Mouse (Mus musculus) heart, postnatal 14 days (tissue): ENCODE measurements around the gene Tpgs1. TPM values are rescaled to one million over a fixed set of nuclear protein-coding genes. Genes with fewer than 3 reads are reported as not detected.

ENCODE experiments used
- DNase-seq, 2 experiments: peaks; one replicate each; pipeline ENCODE4 v3.0.0; 2021 to 2022
- intact Hi-C: fragments of 180-260 bp; cut with DNase I; formaldehyde crosslinking; loops from one replicate; pipeline ENCODE4 v1.15.1; 2025
- total RNA-seq, 2 experiments: library from RNA; stranded (reverse); gene quantifications; 2 replicates each; pipeline ENCODE4 v1.2.3; 2021

Gene Tpgs1
- total RNA-seq, 2 experiments from 2014 or later: 21.7 to 23.0 TPM

GRCm38 (mm10) chr10:79707162-79707561 lies 38.0 kb downstream of the Tpgs1 start:
- DNase-seq: no peak
- intact Hi-C loops: loop anchor here (5.0 kb wide), 1 partner anchor 70 kb away; the partner anchor contains the start of gene Fstl3

- intact Hi-C loops: loop anchor here (5.0 kb wide), 1 partner anchor 70 kb away; the partner anchor contains the start of gene Fstl3
- DNase-seq: no peak
These were observed 38.6 kb downstream of the Tpgs1 start for GRCm38 (mm10) chr10:79707759-79708158.

- no peak for DNase-seq
- intact Hi-C loops: loop anchor here (5.0 kb wide), 1 partner anchor 69 kb away; the partner anchor contains the start of gene Fstl3
These were observed 39.5 kb downstream of the Tpgs1 start for GRCm38 (mm10) chr10:79708668-79709067.

GRCm38 (mm10) chr10:79709307-79709706 lies 40.1 kb downstream of the Tpgs1 start:
- intact Hi-C loops: loop anchor here (5.0 kb wide), 1 partner anchor 68 kb away; the partner anchor contains the start of gene Fstl3
- no peak for DNase-seq

GRCm38 (mm10) chr10:79712029-79712428 lies 42.9 kb downstream of the Tpgs1 start:
- intact Hi-C loops: no loop called here

GRCm38 (mm10) chr10:79712499-79713126 lies 43.4 kb downstream of the Tpgs1 start:
- peak; percentile 78 to 91 for DNase-seq
- intact Hi-C loops: no loop called here

More at GRCm38 (mm10) chr10:79712029-79712428, 42.9 kb downstream of the Tpgs1 start:
- no peak for DNase-seq

GRCm38 (mm10) chr10:79713163-79713562 lies 44.0 kb downstream of the Tpgs1 start:
- intact Hi-C loops: no loop called here
- no peak for DNase-seq

- no peak for DNase-seq
- intact Hi-C loops: no loop called here
These were observed 45.8 kb downstream of the Tpgs1 start for GRCm38 (mm10) chr10:79714996-79715395.

GRCm38 (mm10) chr10:79716254-79716987 lies 47.3 kb downstream of the Tpgs1 start, which contains the start of gene Hcn2:
TSS of gene Hcn2 (plus strand) at chr10:79716634.
- intact Hi-C loops: no loop called here
- no peak for DNase-seq

GRCm38 (mm10) chr10:79716988-79717355 lies 47.8 kb downstream of the Tpgs1 start:
- intact Hi-C loops: no loop called here

GRCm38 (mm10) chr10:79717640-79718357 lies 48.6 kb downstream of the Tpgs1 start:
- DNase-seq: peak; percentile 82 to 88
- intact Hi-C loops: no loop called here

More at GRCm38 (mm10) chr10:79716988-79717355, 47.8 kb downstream of the Tpgs1 start:
- DNase-seq: no peak

- no peak for DNase-seq
- intact Hi-C loops: no loop called here
These were observed 51.9 kb downstream of the Tpgs1 start for GRCm38 (mm10) chr10:79721089-79721488.

- DNase-seq: peak in 1 of 2 experiments; percentile 36
- intact Hi-C loops: no loop called here
These were observed 53.9 kb downstream of the Tpgs1 start for GRCm38 (mm10) chr10:79723047-79723446.

GRCm38 (mm10) chr10:79723692-79724091 lies 54.5 kb downstream of the Tpgs1 start:
- intact Hi-C loops: no loop called here
- DNase-seq: peak in 1 of 2 experiments; percentile 41

Other genes starting within 250 kb of the Tpgs1 start
- not detected for gene Vmn2r83, start 200.6 kb upstream of the Tpgs1 start, total RNA-seq
- 1 to 10 TPM; 2.4 to 3.1 TPM for gene Plpp2, start 135.6 kb upstream of the Tpgs1 start, total RNA-seq
- gene Mier2, start 114.2 kb upstream of the Tpgs1 start, total RNA-seq: 10 to 100 TPM in 1 of 2 experiments, 1 to 10 TPM in 1; 9.2 to 12.4 TPM
- gene Theg, start 82.0 kb upstream of the Tpgs1 start, total RNA-seq: not detected
- not detected for gene C2cd4c, start 55.3 kb upstream of the Tpgs1 start, total RNA-seq
- gene Shc2, start 31.5 kb upstream of the Tpgs1 start, total RNA-seq: 1 to 10 TPM; 3.5 to 4.0 TPM
- not detected for gene Odf3l2, start 23.6 kb upstream of the Tpgs1 start, total RNA-seq
- under 1 TPM in 1 of 2 experiments, not detected in 1; 0.37 TPM for gene Madcam1, start 4.8 kb upstream of the Tpgs1 start, total RNA-seq
- gene Cdc34, start 12.8 kb downstream of the Tpgs1 start, total RNA-seq: 100 to 1,000 TPM; 158 to 159 TPM
- gene Gzmm, start 19.7 kb downstream of the Tpgs1 start, total RNA-seq: 1 to 10 TPM; 4.5 to 5.4 TPM
- gene Bsg, start 35.1 kb downstream of the Tpgs1 start, total RNA-seq: 1,000 to 10,000 TPM; 1,285 to 1,330 TPM
- gene Hcn2, start 47.3 kb downstream of the Tpgs1 start, total RNA-seq: 10 to 100 TPM; 35.7 to 38.7 TPM
- 10 to 100 TPM; 45.3 to 46.8 TPM for gene Polrmt, start 77.2 kb downstream of the Tpgs1 start, total RNA-seq
- not detected for gene Fgf22, start 85.7 kb downstream of the Tpgs1 start, total RNA-seq
- gene Rnf126, start 97.6 kb downstream of the Tpgs1 start, total RNA-seq: 10 to 100 TPM; 25.9 to 26.7 TPM
- 1 to 10 TPM; 2.8 to 3.4 TPM for gene Fstl3, start 107.9 kb downstream of the Tpgs1 start, total RNA-seq
- gene Prss57, start 121.6 kb downstream of the Tpgs1 start, total RNA-seq: under 1 TPM in 1 of 2 experiments, not detected in 1; 0.51 TPM
- gene Palm, start 124.2 kb downstream of the Tpgs1 start, total RNA-seq: 10 to 100 TPM; 71.8 to 86.5 TPM
- under 1 TPM; 0.26 to 0.54 TPM for gene Misp, start 151.6 kb downstream of the Tpgs1 start, total RNA-seq
- 10 to 100 TPM; 82.2 TPM for gene Ptbp1, start 185.1 kb downstream of the Tpgs1 start, total RNA-seq
- gene Prtn3, start 205.1 kb downstream of the Tpgs1 start, total RNA-seq: under 1 TPM in 1 of 2 experiments, not detected in 1; 0.29 TPM
- under 1 TPM; 0.20 to 0.29 TPM for gene Plppr3, start 205.3 kb downstream of the Tpgs1 start, total RNA-seq
- not detected for gene Elane, start 216.9 kb downstream of the Tpgs1 start, total RNA-seq
- 10 to 100 TPM; 14.2 to 77.3 TPM for gene Cfd, start 221.5 kb downstream of the Tpgs1 start, total RNA-seq
- gene Med16, start 239.6 kb downstream of the Tpgs1 start, total RNA-seq: 10 to 100 TPM; 48.3 to 51.5 TPM
- not detected for gene Gm26602, start 241.5 kb downstream of the Tpgs1 start, total RNA-seq
- under 1 TPM; 0.41 to 0.43 TPM for gene Kiss1r, start 247.6 kb downstream of the Tpgs1 start, total RNA-seq